Mouse (Mus musculus): ENCODE results near the gene Stat5a. TPM values are rescaled to one million over a fixed set of nuclear protein-coding genes. Genes with fewer than 3 reads are reported as not detected.

The Stat5a gene
- polyA plus RNA-seq, 1 experiment: 34.2 TPM

DNA sequence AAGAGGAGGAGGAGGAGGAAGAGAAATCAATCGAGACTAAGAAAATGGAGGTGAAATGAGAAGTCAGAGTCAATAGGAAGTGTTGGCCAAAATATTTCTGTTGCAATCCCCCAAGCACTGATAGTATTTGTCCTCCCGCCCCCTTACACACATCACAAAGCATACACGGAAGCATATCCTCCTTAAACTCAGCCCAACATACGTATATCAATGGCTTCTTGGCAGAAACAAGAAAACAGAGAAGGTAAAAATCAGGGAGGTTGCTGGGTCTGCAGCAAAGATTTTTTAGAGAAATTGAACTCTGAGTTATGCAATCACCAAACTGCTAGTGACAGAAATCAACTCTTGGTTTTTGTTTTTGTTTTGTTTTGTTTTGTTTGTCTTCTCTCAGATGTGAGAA is 11.1 kb upstream of the Stat5a start:
- H3K4me3 ChIP-seq (ENCODE audit: insufficient read depth, low read depth, low read length): no peak overlapping the region
- no peak overlapping the region for H3K27ac ChIP-seq (replicated peaks; ENCODE audit: low read depth, low read length)
- peaks cover 12% of the 10 kb centered on the region; the same call in 1 of the 2 replicates for H3K4me1 ChIP-seq (ENCODE audit: control insufficient read depth, insufficient read depth, insufficient read length, low read length)

DNA sequence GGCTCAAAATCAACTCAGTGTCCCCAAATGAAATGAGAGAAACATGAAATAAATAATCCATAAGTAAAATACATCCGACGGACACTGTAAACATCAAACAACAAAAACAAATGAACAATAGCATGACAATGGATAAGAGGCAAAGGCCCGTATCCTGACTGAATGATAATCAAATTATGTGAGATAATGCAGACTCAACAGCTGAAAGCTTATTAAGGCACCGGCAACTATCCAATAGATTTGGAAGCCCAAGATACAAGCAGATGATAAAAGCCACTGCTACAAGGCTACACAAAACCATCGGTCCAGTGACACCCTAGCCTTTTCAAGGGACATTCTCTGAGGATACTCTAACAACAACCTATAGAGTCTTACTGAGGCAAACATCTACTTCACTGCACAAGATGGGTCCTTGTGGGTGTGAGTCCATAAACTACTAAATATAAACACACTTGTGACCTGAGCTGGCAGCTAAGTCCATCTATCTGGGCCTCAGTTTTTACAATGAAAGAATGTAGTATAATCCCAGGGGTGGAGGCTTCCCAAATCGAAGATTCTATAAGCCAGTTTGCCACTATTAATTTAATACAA is 10.3 kb upstream of the Stat5a start:
- Histone ChIP-seq H3K4me1 (ENCODE audit: control insufficient read depth, insufficient read depth, insufficient read length, low read length) (peaks cover 10% of the 10 kb centered on the region; the same call in 1 of the 2 replicates), H3K4me3 (ENCODE audit: insufficient read depth, low read depth, low read length) (peak overlapping the region; percentile 100), H3K27ac (replicated peaks; ENCODE audit: low read depth, low read length) (0 out of 2 replicates have a peak overlapping the region, but pooled peaks have one; percentile 12)

DNA sequence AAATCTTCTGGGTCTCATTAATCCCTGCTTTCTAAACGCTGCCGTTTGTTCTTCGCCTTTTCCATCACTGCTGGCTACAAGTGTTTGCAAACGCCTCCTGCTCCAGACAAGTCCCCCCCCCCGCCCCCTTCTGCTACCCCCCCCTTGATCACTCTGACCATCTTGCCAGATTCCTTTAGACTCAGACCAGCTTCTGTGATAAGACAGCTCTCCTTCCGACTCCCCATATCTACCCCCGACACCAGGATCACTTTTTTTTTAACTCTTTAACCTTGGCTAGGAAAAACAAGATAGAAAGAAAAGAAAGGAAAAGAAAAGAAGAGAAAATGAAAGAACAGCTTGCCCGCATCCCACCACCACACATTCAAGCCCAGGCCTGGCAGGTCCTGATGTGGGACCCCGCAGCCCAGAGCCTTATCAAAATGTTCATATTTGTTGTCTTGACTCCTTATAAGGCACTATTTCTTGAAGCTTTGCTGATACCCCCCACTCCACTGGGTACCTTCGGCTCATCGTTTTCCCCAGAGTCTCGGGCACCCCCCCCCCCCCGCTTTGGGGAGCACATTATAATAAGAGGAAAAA is 9.6 kb upstream of the Stat5a start:
- H3K4me3 ChIP-seq (ENCODE audit: insufficient read depth, low read depth, low read length): peak overlapping the region; percentile 100
- H3K4me1 ChIP-seq (ENCODE audit: control insufficient read depth, insufficient read depth, insufficient read length, low read length): peaks cover 10% of the 10 kb centered on the region; the same call in 1 of the 2 replicates
- peak overlapping the region; percentile 88 for H3K27ac ChIP-seq (replicated peaks; ENCODE audit: low read depth, low read length)

DNA sequence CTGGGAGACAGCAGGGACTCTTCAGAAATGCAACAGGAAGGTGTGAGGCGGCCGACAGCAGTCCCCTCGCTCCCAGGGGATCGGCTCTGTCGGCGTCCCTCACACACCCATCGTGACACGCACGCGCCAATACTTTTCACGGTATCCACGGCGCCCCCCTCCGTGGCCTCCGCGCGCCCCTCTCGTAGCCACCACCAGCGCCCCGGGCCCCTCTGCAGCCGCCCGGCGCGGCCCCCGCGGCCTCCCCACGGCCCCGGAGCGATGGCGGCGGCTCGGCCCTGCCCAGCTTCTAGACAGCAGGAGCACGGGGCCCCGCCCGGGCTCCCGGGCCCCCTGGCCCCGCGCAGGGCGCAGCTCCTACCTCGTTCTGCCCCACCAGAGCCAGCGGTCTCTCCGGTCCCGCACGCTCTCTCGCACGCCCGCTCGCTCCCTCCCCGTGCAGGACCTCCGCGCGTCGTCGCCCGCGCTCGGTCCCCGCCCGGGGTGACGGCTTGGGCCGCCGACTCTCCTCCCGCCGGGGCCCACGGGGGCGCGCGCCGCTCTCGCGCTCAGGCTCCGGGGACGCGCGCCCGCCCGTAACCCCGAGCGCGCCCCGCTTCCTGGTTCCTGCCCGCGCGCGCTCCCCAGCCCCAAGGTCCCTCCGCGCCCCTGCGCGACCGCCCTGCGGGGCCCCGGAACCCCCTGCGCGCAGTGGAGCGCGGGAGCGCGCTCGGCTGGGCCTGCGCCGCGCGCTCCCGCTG is 8.9 kb upstream of the Stat5a start, which contains the start of gene Stat5b:
Gene Stat5b, minus strand, starts transcription at position 687 of the 740 bp plus-strand sequence.
- Histone ChIP-seq H3K27ac (replicated peaks; ENCODE audit: low read depth, low read length) (peak within 1 kb of the TSS; percentile 88), H3K4me1 (ENCODE audit: control insufficient read depth, insufficient read depth, insufficient read length, low read length) (peaks cover 10% of the 10 kb centered on the region; the same call in 1 of the 2 replicates), H3K4me3 (ENCODE audit: insufficient read depth, low read depth, low read length) (peak within 1 kb of the TSS; percentile 100)

DNA sequence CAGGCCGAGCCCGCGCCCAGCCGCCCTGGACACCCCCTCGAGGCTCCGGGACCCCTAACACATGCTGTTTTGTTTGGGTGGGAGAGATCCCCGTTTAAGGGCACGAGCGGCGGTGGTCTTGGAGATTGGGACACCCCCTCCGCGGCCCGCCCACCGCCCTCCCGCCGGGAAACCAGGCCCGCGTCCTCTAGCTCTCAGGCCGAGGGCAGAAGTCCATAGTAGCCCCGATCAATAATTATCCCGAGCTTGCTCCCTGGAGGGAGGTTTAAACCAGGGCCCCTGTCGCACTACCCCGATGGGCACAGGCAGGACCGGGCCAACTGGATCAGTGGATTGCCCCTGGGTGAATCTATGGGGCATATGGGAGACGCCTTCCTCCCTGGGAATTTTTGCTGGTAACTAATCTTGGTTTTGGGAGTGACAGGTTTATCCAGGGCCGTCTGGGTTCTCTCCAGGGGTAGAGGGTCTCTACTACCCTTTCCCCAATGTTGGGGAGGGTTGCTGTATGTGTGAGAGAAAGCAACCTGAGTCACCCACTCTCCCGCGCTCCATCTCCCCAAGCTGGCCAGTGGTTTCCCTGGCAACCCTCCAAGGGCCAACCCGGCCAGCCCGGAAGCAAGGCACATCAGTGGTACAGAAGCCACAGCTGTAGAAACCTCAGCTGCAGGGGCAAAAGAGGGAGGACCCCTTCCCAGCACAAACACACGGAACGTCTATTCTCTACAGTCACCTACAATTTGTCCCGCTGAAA is 8.2 kb upstream of the Stat5a start:
- peak overlapping the region; percentile 88 for H3K27ac ChIP-seq (replicated peaks; ENCODE audit: low read depth, low read length)
- H3K4me1 ChIP-seq (ENCODE audit: control insufficient read depth, insufficient read depth, insufficient read length, low read length): peaks cover 5% of the 10 kb centered on the region; the same call in 1 of the 2 replicates
- peak overlapping the region; percentile 100 for H3K4me3 ChIP-seq (ENCODE audit: insufficient read depth, low read depth, low read length)

DNA sequence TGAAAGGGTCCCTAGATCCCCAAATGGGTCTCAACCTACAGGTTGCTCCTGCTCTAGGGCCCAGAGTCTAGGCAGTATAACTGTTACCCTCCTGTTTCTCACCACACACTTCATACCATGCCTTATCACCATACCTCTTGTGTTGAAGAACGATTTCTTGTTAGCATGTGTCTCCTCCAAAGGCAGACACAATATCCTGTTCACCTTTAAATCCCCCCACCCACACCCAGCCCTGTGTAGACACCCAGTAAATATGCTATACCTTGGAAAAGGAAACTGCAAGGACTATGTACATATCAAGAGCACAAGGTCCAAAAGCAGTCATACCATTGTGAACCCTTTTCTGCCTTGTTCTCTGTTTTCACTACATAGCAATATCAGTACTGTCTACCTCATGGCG is 7.1 kb upstream of the Stat5a start:
- Histone ChIP-seq H3K4me1 (ENCODE audit: control insufficient read depth, insufficient read depth, insufficient read length, low read length) (peaks cover 4% of the 10 kb centered on the region; the same call in 1 of the 2 replicates), H3K27ac (replicated peaks; ENCODE audit: low read depth, low read length) (no peak overlapping the region), H3K4me3 (ENCODE audit: insufficient read depth, low read depth, low read length) (no peak overlapping the region)

DNA sequence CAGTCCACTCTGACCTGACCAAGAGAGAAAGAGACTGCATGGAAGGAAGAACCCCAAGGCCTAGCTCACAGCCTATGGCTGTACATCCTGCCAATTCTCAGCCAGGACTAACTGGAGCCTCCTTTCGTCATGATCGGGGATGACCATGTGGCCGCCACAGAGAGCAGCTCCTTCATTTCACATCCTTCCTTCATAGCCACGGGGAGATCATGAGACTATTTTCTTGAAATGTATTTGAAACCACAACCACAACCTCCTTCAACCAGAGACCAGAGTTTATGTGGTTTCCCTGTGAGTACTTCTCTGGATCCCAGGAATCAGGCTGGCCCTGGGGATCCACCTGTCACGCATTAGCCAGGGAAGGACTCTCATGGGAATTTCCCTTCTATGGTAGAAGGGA is 6.1 kb upstream of the Stat5a start:
- peaks cover 7% of the 10 kb centered on the region; the same call in 1 of the 2 replicates for H3K4me1 ChIP-seq (ENCODE audit: control insufficient read depth, insufficient read depth, insufficient read length, low read length)
- no peak overlapping the region for H3K27ac ChIP-seq (replicated peaks; ENCODE audit: low read depth, low read length)
- no peak overlapping the region for H3K4me3 ChIP-seq (ENCODE audit: insufficient read depth, low read depth, low read length)

DNA sequence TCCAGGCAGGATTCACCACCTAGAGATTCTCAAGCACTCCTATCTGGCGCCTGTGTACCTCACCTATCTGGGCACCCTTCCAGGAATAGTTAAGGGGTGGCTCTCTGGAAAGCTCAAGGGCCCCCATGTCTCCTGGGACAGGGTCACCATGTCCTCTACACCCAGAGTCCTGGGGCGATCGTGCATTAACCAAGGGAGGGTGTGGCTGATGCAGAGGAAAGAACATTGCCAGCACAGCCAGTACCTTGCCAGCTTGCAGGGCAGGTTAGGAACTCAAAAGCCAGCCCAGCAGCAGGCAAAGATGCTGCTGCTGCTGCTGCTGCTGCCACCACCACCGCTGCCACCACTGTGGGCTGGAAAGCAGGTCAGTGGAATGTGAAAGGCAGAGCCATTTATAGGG is 4.9 kb upstream of the Stat5a start:
- Histone ChIP-seq H3K4me1 (ENCODE audit: control insufficient read depth, insufficient read depth, insufficient read length, low read length) (peaks cover 11% of the 10 kb centered on the region; the same call in 1 of the 2 replicates), H3K4me3 (ENCODE audit: insufficient read depth, low read depth, low read length) (no peak overlapping the region), H3K27ac (replicated peaks; ENCODE audit: low read depth, low read length) (no peak overlapping the region)

DNA sequence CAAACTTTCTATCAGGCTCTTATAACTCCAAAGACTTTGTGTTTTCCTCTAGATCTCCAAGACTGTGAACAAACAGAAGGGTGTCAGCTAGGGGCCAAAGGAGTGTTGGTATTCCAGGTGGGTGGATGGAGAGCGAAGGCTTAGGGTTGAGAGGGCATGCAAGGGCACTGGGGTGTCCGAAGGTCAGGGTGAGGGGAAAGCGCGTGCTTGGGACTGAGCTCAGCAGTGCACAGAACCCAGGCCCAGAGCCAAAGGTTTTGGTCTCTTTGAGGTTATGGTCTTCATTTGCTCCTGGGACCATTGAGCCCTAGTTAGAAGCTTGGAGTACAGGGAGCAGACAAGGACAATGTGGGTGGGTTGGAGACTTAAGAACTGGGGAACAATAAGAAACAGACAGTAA is 4.0 kb upstream of the Stat5a start:
- Histone ChIP-seq H3K27ac (replicated peaks; ENCODE audit: low read depth, low read length) (no peak overlapping the region), H3K4me1 (ENCODE audit: control insufficient read depth, insufficient read depth, insufficient read length, low read length) (peaks cover 14% of the 10 kb centered on the region; the same call in 1 of the 2 replicates)

DNA sequence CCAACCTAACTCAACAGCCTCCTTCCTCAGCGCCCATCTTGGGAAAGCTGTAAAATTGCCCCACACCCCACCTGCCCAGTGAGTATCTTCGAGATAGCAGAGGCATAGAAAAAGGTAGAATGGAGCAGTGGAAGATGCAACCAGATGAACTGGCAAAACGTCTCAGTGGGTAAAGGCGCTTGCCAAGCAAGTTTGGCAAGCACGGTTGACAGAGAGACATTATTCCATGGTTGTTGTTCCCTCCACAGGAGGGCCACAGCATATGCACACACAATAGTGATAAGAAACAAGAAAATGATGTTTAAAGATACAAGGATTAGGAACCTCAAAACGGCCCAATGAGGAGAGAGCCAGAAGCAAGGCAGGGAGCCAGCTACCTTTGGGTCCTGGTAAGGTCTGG is 1.2 kb upstream of the Stat5a start:
- H3K4me1 ChIP-seq (ENCODE audit: control insufficient read depth, insufficient read depth, insufficient read length, low read length): peaks cover 24% of the 10 kb centered on the region
- no peak overlapping the region for H3K4me3 ChIP-seq (ENCODE audit: insufficient read depth, low read depth, low read length)
- H3K27ac ChIP-seq (replicated peaks; ENCODE audit: low read depth, low read length): peak overlapping the region; percentile 64; the same call in 1 of the 2 replicates

More for the DNA sequence above, 4.0 kb upstream of the Stat5a start:
- no peak overlapping the region for H3K4me3 ChIP-seq (ENCODE audit: insufficient read depth, low read depth, low read length)

DNA sequence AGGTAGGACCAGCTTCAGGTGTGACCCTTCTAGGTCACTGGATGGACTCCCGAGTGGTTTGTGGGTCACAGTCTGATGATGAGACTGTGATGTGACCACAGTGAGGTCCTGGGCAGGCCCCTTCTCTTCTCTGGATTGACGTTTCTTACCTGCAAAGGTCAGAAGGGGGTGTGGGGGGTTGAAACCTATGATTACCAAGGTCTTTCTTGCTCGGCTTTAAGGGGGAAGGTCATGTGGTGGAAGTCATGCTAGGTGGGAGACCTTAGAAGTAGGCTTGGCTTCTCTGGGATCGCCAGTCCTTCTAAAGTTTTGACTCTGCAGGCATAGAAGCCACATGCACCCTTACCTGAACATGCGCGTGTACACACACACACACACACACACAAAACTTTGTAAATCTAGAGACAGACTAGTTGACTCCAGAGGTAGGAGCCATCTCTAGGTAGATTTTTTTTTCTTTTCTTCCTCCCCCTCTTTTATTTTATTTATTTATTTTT is 476 bp downstream of the Stat5a start:
- Histone ChIP-seq H3K4me3 (ENCODE audit: insufficient read depth, low read depth, low read length) (peak overlapping the region; percentile 44), H3K4me1 (ENCODE audit: control insufficient read depth, insufficient read depth, insufficient read length, low read length) (peaks cover 24% of the 10 kb centered on the region), H3K27ac (replicated peaks; ENCODE audit: low read depth, low read length) (peak overlapping the region; percentile 40)

DNA sequence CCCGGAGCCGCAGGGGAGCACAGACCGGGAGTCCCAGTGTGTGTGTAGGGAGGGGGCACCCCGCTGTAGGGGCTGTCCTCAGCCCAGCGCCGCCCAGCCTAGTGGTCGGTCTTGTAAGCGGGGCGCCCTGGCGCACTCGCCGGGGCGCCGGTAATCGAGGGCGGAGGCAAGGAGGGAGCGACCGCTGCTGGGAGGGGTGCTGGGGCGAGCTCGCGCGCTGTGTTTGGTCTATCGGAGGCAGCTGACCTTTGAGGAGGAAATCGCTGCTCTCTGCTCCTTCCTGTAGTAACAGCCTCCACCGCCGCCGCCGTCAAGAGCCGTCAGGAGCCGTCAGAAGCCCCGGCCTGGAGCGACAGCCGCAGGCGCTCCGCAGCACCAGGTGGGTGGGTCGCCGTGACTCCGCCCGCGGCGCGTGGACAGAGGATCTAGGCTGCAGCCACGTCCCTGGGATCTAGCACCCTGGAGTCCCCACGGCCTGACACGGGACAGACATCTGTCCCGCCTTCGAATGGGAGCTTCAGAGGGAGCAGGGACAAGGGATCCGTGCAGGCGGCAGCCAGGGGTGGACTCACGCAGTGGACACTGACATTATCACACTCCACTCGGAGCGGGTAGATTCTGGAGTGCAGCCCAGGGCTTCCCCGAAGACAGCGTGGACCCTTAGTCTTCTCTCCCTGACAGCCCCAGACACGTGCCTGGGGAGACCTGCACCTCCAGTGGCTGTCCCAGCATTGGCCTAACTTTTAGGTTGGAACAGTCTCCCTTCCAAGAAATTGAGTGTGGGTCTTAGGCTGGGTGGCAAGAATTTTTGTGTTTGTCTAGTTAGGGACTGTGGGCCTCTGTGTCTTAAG is 1.3 kb downstream of the Stat5a start:
- Histone ChIP-seq H3K4me1 (ENCODE audit: control insufficient read depth, insufficient read depth, insufficient read length, low read length) (peaks cover 24% of the 10 kb centered on the region), H3K4me3 (ENCODE audit: insufficient read depth, low read depth, low read length) (peak overlapping the region; percentile 72), H3K27ac (replicated peaks; ENCODE audit: low read depth, low read length) (peak overlapping the region; percentile 25)

DNA sequence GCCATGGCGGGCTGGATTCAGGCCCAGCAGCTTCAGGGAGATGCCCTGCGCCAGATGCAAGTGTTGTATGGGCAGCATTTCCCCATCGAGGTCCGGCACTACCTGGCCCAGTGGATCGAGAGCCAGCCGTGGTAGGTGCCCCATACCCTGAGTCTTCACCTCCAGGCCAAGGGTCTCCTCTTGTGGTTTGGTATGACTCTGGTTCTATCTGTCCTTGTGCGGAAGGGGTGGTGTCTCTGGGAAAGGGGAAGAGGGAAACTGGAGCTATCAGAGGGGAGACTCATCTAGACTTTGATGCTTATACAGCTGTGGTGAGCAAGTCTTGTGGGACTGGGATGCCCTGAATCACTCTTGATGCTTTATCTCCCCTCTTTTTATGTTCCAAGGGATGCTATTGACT is 2.2 kb downstream of the Stat5a start:
- Histone ChIP-seq H3K4me3 (ENCODE audit: insufficient read depth, low read depth, low read length) (peak overlapping the region; percentile 72), H3K4me1 (ENCODE audit: control insufficient read depth, insufficient read depth, insufficient read length, low read length) (peaks cover 24% of the 10 kb centered on the region), H3K27ac (replicated peaks; ENCODE audit: low read depth, low read length) (peak overlapping the region; percentile 25)

DNA sequence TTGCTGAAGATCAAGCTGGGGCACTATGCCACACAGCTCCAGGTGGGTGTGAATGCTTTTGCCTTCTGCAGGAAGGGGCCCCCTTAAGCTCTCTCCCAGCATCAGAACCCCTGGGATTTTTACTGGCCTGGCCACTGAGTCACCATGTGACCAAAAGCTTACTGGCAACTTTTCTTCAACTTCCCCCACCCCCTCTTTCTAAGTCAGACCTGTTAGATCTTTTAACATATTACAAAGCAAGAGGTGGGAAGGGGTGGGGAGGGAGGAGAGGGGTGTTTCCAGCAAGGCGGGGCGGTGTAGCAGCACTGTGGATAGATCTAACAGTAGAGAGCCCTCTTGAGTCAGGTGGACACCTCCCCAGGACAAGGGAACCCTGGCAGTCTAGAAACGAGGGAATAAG is 2.7 kb downstream of the Stat5a start:
- Histone ChIP-seq H3K27ac (replicated peaks; ENCODE audit: low read depth, low read length) (no peak overlapping the region; the same call in 1 of the 2 replicates), H3K4me3 (ENCODE audit: insufficient read depth, low read depth, low read length) (peak overlapping the region; percentile 72; the same call in 1 of the 2 replicates), H3K4me1 (ENCODE audit: control insufficient read depth, insufficient read depth, insufficient read length, low read length) (peaks cover 24% of the 10 kb centered on the region)

All from brown adipose tissue, adult 24 weeks (tissue).